Mouse (Mus musculus) stomach, postnatal 0 days (tissue): ENCODE results near the gene Wdr74. TPM values are rescaled to one million over a fixed set of nuclear protein-coding genes. Genes with fewer than 3 reads are reported as not detected.
"Not testable (repeated sequence)": the region's sequence is repeated elsewhere in the genome, so short reads cannot be mapped to it uniquely, and the experiment has no call there.

Experiments
- ATAC-seq: fragments of 200-750 bp; cut with Nextera tagmentation; 2 replicates; pipeline ENCODE4 v1.8.0; 2017; ENCODE audit not compliant: low FRiP score, low TSS enrichment
- DNase-seq: peaks from one replicate; pipeline ENCODE4 v3.0.0-alpha.2; 2016; ENCODE audit warnings: low spot score
- H3K27ac ChIP-seq: fragments of 300-500 bp; sonication (generic); replicated peaks from 2 replicates; pipeline ENCODE4 v1.5.1; 2014; ENCODE audit warnings: mild to moderate bottlenecking, control low read depth
- H3K27me3 ChIP-seq: fragments of 300-500 bp; sonication (generic); 2 replicates; pipeline ENCODE4 v1.6.1; 2014; ENCODE audit warnings: low read length; ENCODE audit not compliant: control insufficient read depth, insufficient read depth
- H3K36me3 ChIP-seq: fragments of 300-500 bp; sonication (generic); 2 replicates; pipeline ENCODE4 v1.6.1; 2014; ENCODE audit warnings: low read length, mixed read lengths; ENCODE audit not compliant: control insufficient read depth, insufficient read depth
- H3K4me1 ChIP-seq: fragments of 300-500 bp; sonication (generic); replicated peaks from 2 replicates; pipeline ENCODE4 v1.6.1; 2014; ENCODE audit warnings: antibody characterized with exemption; ENCODE audit not compliant: control insufficient read depth, insufficient read depth
- H3K4me2 ChIP-seq: fragments of 300-500 bp; sonication (generic); replicated peaks from 2 replicates; pipeline ENCODE4 v1.6.1; 2014; ENCODE audit warnings: low read depth, mild to moderate bottlenecking, control low read depth, moderate library complexity
- H3K4me3 ChIP-seq: fragments of 300-500 bp; sonication (generic); 2 replicates; pipeline ENCODE4 v1.5.1; 2014; ENCODE audit warnings: low read depth, low read length, control low read depth
- H3K9ac ChIP-seq: fragments of 300-500 bp; sonication (generic); 2 replicates; pipeline ENCODE4 v1.6.1; 2014; ENCODE audit warnings: mild to moderate bottlenecking, low read length, control low read depth, mixed read lengths
- H3K9me3 ChIP-seq: fragments of 300-500 bp; sonication (generic); 2 replicates; pipeline ENCODE4 v1.6.1; 2016; ENCODE audit warnings: low read length; ENCODE audit not compliant: control insufficient read depth
- CTCF ChIP-seq: IDR thresholded peaks from 2 replicates; pipeline ENCODE4 v1.5.1; 2016; ENCODE audit warnings: antibody characterized with exemption, low read depth, mild to moderate bottlenecking, moderate library complexity
- EP300 ChIP-seq: optimal IDR thresholded peaks from 2 replicates; pipeline ENCODE3; 2016; ENCODE audit warnings: antibody characterized with exemption
- WGBS: fragments of 180-500 bp; shearing (Covaris S2); extraction: QIAGEN DNeasy Blood & Tissue Kit; methylation state at CpG from one replicate; pipeline ENCODE4 v1.1.7; 2014; 5-methylcytosine and 5-hydroxymethylcytosine counted together
- polyA plus RNA-seq: library from polyadenylated mRNA; unstranded; fragments of >200 nt; fragmentation: Nextera tagmentation; extraction: Ambion mirVana; gene quantifications from 2 replicates; pipeline ENCODE4 v1.2.1, GENCODE M21; 2015

Wdr74 gene
- polyA plus RNA-seq, 1 experiment from 2014 or later: 55.7 TPM

- H3K4me3 ChIP-seq: peak overlapping the region; percentile 66
- peak overlapping the region; percentile 89 for H3K9ac ChIP-seq
- no peak for TF ChIP-seq CTCF
- no peak for TF ChIP-seq EP300
- no peak for DNase-seq
- no peaks in the 10 kb centered on the region for H3K9me3 ChIP-seq
- peak overlapping the region; percentile 54 for H3K4me2 ChIP-seq
- H3K27ac ChIP-seq: no peak overlapping the region
- H3K36me3 ChIP-seq: peaks cover 6% of the 10 kb centered on the region; the same call in 1 of the 2 replicates
- H3K4me1 ChIP-seq: no peaks in the 10 kb centered on the region
- no peaks in the 10 kb centered on the region for H3K27me3 ChIP-seq
- no peak for ATAC-seq
- 4% methylated on average over 2 of the region's 2 CpGs for WGBS
These were observed 11.2 kb upstream of the Wdr74 start for GRCm38 (mm10) chr19:8724392-8724791.

- WGBS: 27% methylated on average over 4 of the region's 4 CpGs
- H3K9me3 ChIP-seq: no peaks in the 10 kb centered on the region
- peak overlapping the region; percentile 66; the same call in 1 of the 2 replicates for H3K4me3 ChIP-seq
- no peak for TF ChIP-seq CTCF
- TF ChIP-seq EP300: no peak
- peak overlapping the region; percentile 54 for H3K4me2 ChIP-seq
- peaks cover 6% of the 10 kb centered on the region; the same call in 1 of the 2 replicates for H3K36me3 ChIP-seq
- H3K27ac ChIP-seq: no peak overlapping the region
- no peaks in the 10 kb centered on the region for H3K4me1 ChIP-seq
- no peak for DNase-seq
- H3K27me3 ChIP-seq: no peaks in the 10 kb centered on the region
- no peak for ATAC-seq
- H3K9ac ChIP-seq: peak overlapping the region; percentile 89; the same call in 1 of the 2 replicates
These were observed 10.5 kb upstream of the Wdr74 start for GRCm38 (mm10) chr19:8725081-8725613.

- Histone ChIP-seq H3K27me3 (no peaks in the 10 kb centered on the region), H3K4me1 (no peaks in the 10 kb centered on the region), H3K9ac (no peak overlapping the region), H3K27ac (no peak overlapping the region), H3K9me3 (no peaks in the 10 kb centered on the region), H3K36me3 (peaks cover 6% of the 10 kb centered on the region; the same call in 1 of the 2 replicates), H3K4me2 (no peak overlapping the region), H3K4me3 (no peak overlapping the region)
- DNase-seq: no peak
- no peak for ATAC-seq
- no peak for TF ChIP-seq EP300
- TF ChIP-seq CTCF: no peak
- WGBS: 29% methylated on average over 3 of the region's 3 CpGs
These were observed 8.8 kb upstream of the Wdr74 start for GRCm38 (mm10) chr19:8726609-8727390.

- no peak for TF ChIP-seq EP300
- no peak for TF ChIP-seq CTCF
- no peaks in the 10 kb centered on the region for H3K4me1 ChIP-seq
- no peak overlapping the region for H3K4me3 ChIP-seq
- no peaks in the 10 kb centered on the region for H3K9me3 ChIP-seq
- no peak for ATAC-seq
- H3K4me2 ChIP-seq: no peak overlapping the region
- no peaks in the 10 kb centered on the region for H3K27me3 ChIP-seq
- WGBS: 17% methylated on average over 5 of the region's 5 CpGs
- H3K9ac ChIP-seq: no peak overlapping the region
- no peak for DNase-seq
- H3K36me3 ChIP-seq: peaks cover 6% of the 10 kb centered on the region; the same call in 1 of the 2 replicates
- no peak overlapping the region for H3K27ac ChIP-seq
These were observed 8.0 kb upstream of the Wdr74 start for GRCm38 (mm10) chr19:8727495-8728114.

- not testable (repeated sequence) for H3K9me3 ChIP-seq, H3K4me2 ChIP-seq, H3K4me1 ChIP-seq, H3K27me3 ChIP-seq, H3K36me3 ChIP-seq, H3K9ac ChIP-seq, H3K4me3 ChIP-seq, ATAC-seq, DNase-seq, H3K27ac ChIP-seq
- WGBS: 28% methylated on average over 3 of the region's 3 CpGs
These were observed 7.1 kb upstream of the Wdr74 start for GRCm38 (mm10) chr19:8728335-8729099.
